Mouse (Mus musculus): ENCODE results near the gene Dennd4c. TPM values are rescaled to one million over a fixed set of nuclear protein-coding genes. Genes with fewer than 3 reads are reported as not detected.

Gene Dennd4c
- polyA plus RNA-seq, 1 experiment: 5.9 TPM

- Histone ChIP-seq H3K27ac (ENCODE audit: insufficient read depth, low read length) (no peak overlapping the region), H3K4me1 (ENCODE audit: control insufficient read depth, insufficient read depth, low read length) (0 out of 2 replicates have a peak, but pooled peaks cover 1% of the 10 kb centered on the region), H3K4me3 (ENCODE audit: insufficient read depth, low read length) (no peak overlapping the region)
- TF ChIP-seq CTCF (IDR thresholded peaks at IDR 0.05; ENCODE audit: extremely low read depth, insufficient read depth, low read length) (no peak), POLR2A (IDR thresholded peaks at IDR 0.05; ENCODE audit: extremely low read depth, insufficient read depth, low read length) (no peak)
These were observed 31.2 kb upstream of the Dennd4c start for GRCm38 (mm10) chr4:86717176-86717575.

DNA sequence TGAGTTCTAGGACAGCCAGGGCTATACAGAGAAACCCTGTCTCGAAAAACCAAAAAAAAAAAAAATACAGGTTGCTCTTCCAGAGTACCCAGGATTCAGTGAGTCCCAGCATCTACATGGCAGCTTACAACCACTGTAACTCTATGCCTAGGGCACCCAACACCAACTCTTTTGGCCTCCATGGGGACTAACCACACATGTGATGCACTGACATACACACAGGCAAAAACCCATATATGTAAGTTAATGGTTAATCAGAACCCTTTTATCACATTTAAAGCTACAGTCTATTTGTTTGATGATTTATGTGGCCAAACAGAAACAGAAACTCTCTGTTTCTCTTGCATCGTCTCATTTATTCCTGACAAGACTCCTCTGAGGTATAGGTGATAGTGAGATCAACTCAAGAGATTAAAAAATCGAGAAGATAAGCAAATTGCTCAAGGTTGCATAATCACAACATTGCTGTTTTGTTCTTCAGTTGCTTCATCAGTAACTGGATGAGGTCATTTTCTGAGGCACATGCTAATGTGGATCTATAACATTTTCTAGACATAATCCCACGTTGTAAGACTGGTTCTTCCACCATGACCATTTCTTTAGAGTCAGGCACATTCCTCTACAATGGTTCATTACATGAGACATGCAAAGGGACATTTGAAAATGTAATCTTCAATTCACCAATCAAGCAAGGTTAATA is 29.3 kb upstream of the Dennd4c start:
- no peak overlapping the region for H3K4me3 ChIP-seq (ENCODE audit: insufficient read depth, low read length)
- no peak overlapping the region for H3K27ac ChIP-seq (ENCODE audit: insufficient read depth, low read length)
- H3K4me1 ChIP-seq (ENCODE audit: control insufficient read depth, insufficient read depth, low read length): no peaks in the 10 kb centered on the region
- no peak for TF ChIP-seq CTCF (IDR thresholded peaks at IDR 0.05; ENCODE audit: extremely low read depth, insufficient read depth, low read length)
- no peak for TF ChIP-seq POLR2A (IDR thresholded peaks at IDR 0.05; ENCODE audit: extremely low read depth, insufficient read depth, low read length)

GRCm38 (mm10) chr4:86721856-86722358 is 26.4 kb upstream of the Dennd4c start:
- H3K27ac ChIP-seq (ENCODE audit: insufficient read depth, low read length): no peak overlapping the region
- no peak overlapping the region for H3K4me3 ChIP-seq (ENCODE audit: insufficient read depth, low read length)
- no peak for TF ChIP-seq CTCF (IDR thresholded peaks at IDR 0.05; ENCODE audit: extremely low read depth, insufficient read depth, low read length)
- TF ChIP-seq POLR2A (IDR thresholded peaks at IDR 0.05; ENCODE audit: extremely low read depth, insufficient read depth, low read length): no peak
- H3K4me1 ChIP-seq (ENCODE audit: control insufficient read depth, insufficient read depth, low read length): no peaks in the 10 kb centered on the region

- no peak overlapping the region for H3K27ac ChIP-seq (ENCODE audit: insufficient read depth, low read length)
- TF ChIP-seq CTCF (IDR thresholded peaks at IDR 0.05; ENCODE audit: extremely low read depth, insufficient read depth, low read length) (no peak), POLR2A (IDR thresholded peaks at IDR 0.05; ENCODE audit: extremely low read depth, insufficient read depth, low read length) (no peak)
- no peaks in the 10 kb centered on the region for H3K4me1 ChIP-seq (ENCODE audit: control insufficient read depth, insufficient read depth, low read length)
- no peak overlapping the region for H3K4me3 ChIP-seq (ENCODE audit: insufficient read depth, low read length)
These were observed 23.2 kb upstream of the Dennd4c start for GRCm38 (mm10) chr4:86725175-86725574.

DNA sequence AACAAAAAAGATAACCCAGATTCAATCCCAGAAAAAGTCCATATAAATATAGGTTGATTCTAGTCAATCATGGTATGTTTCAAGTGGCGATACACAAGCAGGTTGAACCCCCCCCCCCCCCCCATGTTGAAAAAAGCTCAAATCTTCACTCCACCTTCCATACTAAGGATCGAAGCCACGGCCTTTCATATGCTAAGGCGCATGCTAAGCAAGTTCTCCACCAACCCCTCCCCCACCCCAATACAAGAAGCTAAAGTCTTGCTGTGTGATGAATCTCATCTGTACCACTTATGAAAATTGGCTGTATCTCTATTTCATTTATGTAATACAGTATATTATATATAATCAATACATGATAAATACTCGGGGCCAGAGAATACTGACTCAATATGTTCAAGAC is 22.2 kb upstream of the Dennd4c start:
- TF ChIP-seq CTCF (IDR thresholded peaks at IDR 0.05; ENCODE audit: extremely low read depth, insufficient read depth, low read length): no peak
- no peak for TF ChIP-seq POLR2A (IDR thresholded peaks at IDR 0.05; ENCODE audit: extremely low read depth, insufficient read depth, low read length)
- Histone ChIP-seq H3K27ac (ENCODE audit: insufficient read depth, low read length) (no peak overlapping the region), H3K4me1 (ENCODE audit: control insufficient read depth, insufficient read depth, low read length) (no peaks in the 10 kb centered on the region), H3K4me3 (ENCODE audit: insufficient read depth, low read length) (no peak overlapping the region)

- Histone ChIP-seq H3K4me1 (ENCODE audit: control insufficient read depth, insufficient read depth, low read length) (no peaks in the 10 kb centered on the region), H3K4me3 (ENCODE audit: insufficient read depth, low read length) (no peak overlapping the region), H3K27ac (ENCODE audit: insufficient read depth, low read length) (no peak overlapping the region)
- no peak for TF ChIP-seq CTCF (IDR thresholded peaks at IDR 0.05; ENCODE audit: extremely low read depth, insufficient read depth, low read length)
- no peak for TF ChIP-seq POLR2A (IDR thresholded peaks at IDR 0.05; ENCODE audit: extremely low read depth, insufficient read depth, low read length)
These were observed 18.5 kb upstream of the Dennd4c start for GRCm38 (mm10) chr4:86729829-86730228.

DNA sequence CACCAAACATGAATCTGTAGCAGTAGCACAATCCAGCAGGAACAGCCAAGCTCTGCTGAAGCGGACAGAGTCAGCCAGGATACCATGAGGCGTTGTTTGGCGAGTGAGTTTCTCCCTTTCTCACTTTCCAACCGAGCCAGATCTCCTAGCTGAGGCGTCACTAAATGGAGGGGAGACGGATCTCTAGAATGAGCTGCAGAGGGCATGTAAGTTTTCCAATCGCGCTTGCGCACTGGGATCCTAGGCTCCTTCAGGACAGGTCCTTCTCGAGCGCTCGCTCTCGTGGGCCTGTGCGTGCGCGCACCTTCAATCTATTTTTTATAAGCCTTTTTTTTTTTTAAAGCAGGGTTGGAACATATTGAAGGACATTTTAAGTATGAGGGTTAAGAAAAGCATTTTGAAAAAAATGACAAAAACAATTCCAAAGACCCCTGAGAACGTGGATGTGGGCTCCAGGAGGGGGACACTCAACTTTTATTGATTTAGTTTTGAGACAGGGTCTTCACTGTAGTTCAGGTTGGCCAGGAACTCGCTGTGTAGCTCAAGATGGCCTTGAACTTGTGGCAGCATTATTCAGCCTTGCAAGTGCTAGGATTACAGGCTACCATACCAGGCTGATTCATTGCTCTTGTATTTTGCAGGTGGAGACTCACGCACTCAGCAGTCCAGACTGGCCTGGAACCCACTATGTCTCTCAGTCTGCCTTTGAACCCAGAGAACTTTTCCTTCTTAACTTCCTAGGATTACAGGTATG is 14.1 kb upstream of the Dennd4c start:
- Histone ChIP-seq H3K4me3 (ENCODE audit: insufficient read depth, low read length) (no peak overlapping the region), H3K27ac (ENCODE audit: insufficient read depth, low read length) (no peak overlapping the region), H3K4me1 (ENCODE audit: control insufficient read depth, insufficient read depth, low read length) (no peaks in the 10 kb centered on the region)
- TF ChIP-seq CTCF (IDR thresholded peaks at IDR 0.05; ENCODE audit: extremely low read depth, insufficient read depth, low read length): no peak
- no peak for TF ChIP-seq POLR2A (IDR thresholded peaks at IDR 0.05; ENCODE audit: extremely low read depth, insufficient read depth, low read length)

- no peak for TF ChIP-seq CTCF (IDR thresholded peaks at IDR 0.05; ENCODE audit: extremely low read depth, insufficient read depth, low read length)
- no peak for TF ChIP-seq POLR2A (IDR thresholded peaks at IDR 0.05; ENCODE audit: extremely low read depth, insufficient read depth, low read length)
- Histone ChIP-seq H3K4me1 (ENCODE audit: control insufficient read depth, insufficient read depth, low read length) (no peaks in the 10 kb centered on the region), H3K4me3 (ENCODE audit: insufficient read depth, low read length) (no peak overlapping the region), H3K27ac (ENCODE audit: insufficient read depth, low read length) (no peak overlapping the region)
These were observed 8.9 kb upstream of the Dennd4c start for GRCm38 (mm10) chr4:86739308-86739993.

DNA sequence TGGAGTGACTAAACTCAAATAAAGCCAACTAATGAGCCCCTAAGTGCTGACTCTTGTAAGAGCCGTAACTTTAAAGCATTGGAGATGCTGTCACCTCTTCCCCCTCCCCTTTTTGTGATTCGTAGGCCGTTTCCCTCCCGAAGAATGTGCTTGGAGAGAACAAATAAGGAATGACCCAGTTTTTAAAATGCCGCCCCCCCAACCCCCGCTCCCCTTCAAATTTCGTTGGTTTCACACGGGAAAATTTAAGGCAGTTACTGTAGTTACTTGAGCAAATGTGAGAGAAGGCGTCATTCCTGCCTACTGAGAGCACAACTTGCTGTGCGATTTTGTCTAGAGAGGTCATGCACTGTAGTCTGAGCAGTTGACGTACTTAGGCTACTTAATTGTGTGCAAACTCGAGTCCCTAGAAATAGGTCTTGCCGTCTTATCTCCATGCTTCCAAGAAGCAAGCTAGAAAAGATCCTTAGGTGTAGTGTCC is 1.0 kb downstream of the Dennd4c start:
- no peak for TF ChIP-seq CTCF (IDR thresholded peaks at IDR 0.05; ENCODE audit: extremely low read depth, insufficient read depth, low read length)
- no peak for TF ChIP-seq POLR2A (IDR thresholded peaks at IDR 0.05; ENCODE audit: extremely low read depth, insufficient read depth, low read length)

More for the DNA sequence above, 1.0 kb downstream of the Dennd4c start:
- peaks cover 4% of the 10 kb centered on the region; the same call in 1 of the 2 replicates for H3K4me1 ChIP-seq (ENCODE audit: control insufficient read depth, insufficient read depth, low read length)
- peak overlapping the region; percentile 91 for H3K27ac ChIP-seq (ENCODE audit: insufficient read depth, low read length)
- H3K4me3 ChIP-seq (ENCODE audit: insufficient read depth, low read length): peak overlapping the region; percentile 74

Data from cortical plate, adult 2 months (tissue).